24 mouse cellular contexts compared by ENCODE assay signal in the genomic region with DNA sequence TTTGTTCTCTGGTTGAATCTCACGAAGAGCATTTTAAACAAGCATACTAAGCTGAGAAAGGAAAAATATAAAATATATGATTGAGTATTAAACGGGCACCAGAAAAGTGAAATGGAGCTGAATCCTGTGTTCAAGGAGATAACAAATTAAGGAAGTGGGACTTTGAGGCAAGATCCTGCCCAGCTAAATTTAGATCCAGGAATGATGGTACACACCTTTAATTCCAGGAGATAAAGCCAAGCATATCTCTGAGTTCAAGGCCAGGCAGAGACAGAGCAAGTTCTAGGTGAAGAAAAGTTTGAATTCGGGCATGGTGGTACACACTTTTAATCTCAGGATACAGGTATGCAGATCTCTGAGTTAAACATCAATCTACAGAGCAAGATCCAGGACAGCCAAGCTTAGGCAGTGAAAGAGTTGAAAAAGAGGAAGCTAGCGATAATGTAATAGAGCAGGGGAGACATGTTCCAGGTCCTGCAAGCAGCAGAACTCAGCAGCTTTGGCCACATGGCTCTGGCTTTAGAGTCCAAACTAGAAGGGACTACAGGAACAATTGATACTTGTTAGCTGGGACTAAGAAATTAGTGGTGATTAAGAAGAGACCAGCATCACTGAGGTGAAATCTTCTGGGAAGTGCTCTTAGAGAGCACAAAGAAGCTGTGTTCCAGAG.
"Had no signal": no experiment of that assay in that cellular context is flagged by ENCODE, and none has a peak within 500 bp of the region (broad histone marks: within the 10 kb centered on the region; RNA-seq: fewer than 3 reads in every experiment).

No protein-coding gene starts in this region.

- DNase-seq: gastrocnemius, adult 2 months; gastrocnemius, postnatal 10 days; gastrocnemius, postnatal 25 days; heart, postnatal 10 days; heart, postnatal 4 days; kidney, adult 11 months; kidney, adult 2 months; kidney, adult 9 months; kidney, postnatal 14 days; kidney, postnatal 36 days; layer of hippocampus, adult 9-11 months; layer of hippocampus, postnatal 36 days; left cerebral cortex, postnatal 4 days had no signal

- H3K4me1 ChIP-seq: heart, embryonic 10.5 days; heart, embryonic 12.5 days; hindbrain, embryonic 13.5 days; hindbrain, embryonic 15.5 days; kidney, embryonic 15.5 days; limb, embryonic 13.5 days; limb, embryonic 15.5 days; liver, embryonic 12.5 days had no signal

- ATAC-seq: hindbrain, postnatal 0 days; intestine, embryonic 16.5 days; liver, embryonic 12.5 days had no signal

- H3K36me3 ChIP-seq: heart, embryonic 10.5 days; heart, embryonic 12.5 days; hindbrain, embryonic 13.5 days; hindbrain, embryonic 15.5 days; kidney, embryonic 15.5 days; limb, embryonic 13.5 days; limb, embryonic 15.5 days; liver, embryonic 12.5 days had no signal

- H3K9ac ChIP-seq: heart, embryonic 12.5 days; hindbrain, embryonic 13.5 days; hindbrain, embryonic 15.5 days; kidney, embryonic 15.5 days; limb, embryonic 13.5 days; limb, embryonic 15.5 days; liver, embryonic 12.5 days had no signal

- H3K27me3 ChIP-seq: heart, embryonic 12.5 days; hindbrain, embryonic 13.5 days; hindbrain, embryonic 15.5 days; kidney, embryonic 15.5 days; limb, embryonic 13.5 days; limb, embryonic 15.5 days; liver, embryonic 12.5 days had no signal

- H3K4me3 ChIP-seq: gastrocnemius, adult 2 months; heart, embryonic 10.5 days; heart, embryonic 12.5 days; hindbrain, embryonic 13.5 days; hindbrain, embryonic 15.5 days; kidney, embryonic 15.5 days; limb, embryonic 13.5 days; limb, embryonic 15.5 days; liver, embryonic 12.5 days had no signal

- H3K27ac ChIP-seq: gastrocnemius, adult 2 months; heart, embryonic 10.5 days; hindbrain, embryonic 13.5 days; hindbrain, embryonic 15.5 days; hindbrain, postnatal 0 days; kidney, embryonic 15.5 days; kidney, postnatal 0 days; limb, embryonic 13.5 days; limb, embryonic 15.5 days; liver, embryonic 12.5 days had no signal
